Mouse (Mus musculus) layer of hippocampus, postnatal 36 days (tissue): ENCODE results near the gene Gnai3. TPM values are rescaled to one million over a fixed set of nuclear protein-coding genes. Genes with fewer than 3 reads are reported as not detected.

ENCODE experiments used
- DNase-seq, 2 experiments: peaks; one replicate each; pipeline ENCODE4 v3.0.0; 2022
- total RNA-seq, 2 experiments: library from RNA; stranded (reverse); gene quantifications; 2 replicates each; pipeline ENCODE4 v1.2.3; 2021

Gnai3 gene
- total RNA-seq = 10 to 100 TPM; 32.4 to 32.9 TPM

- peak; percentile 88 to 90 for DNase-seq
These were observed at the start of gene Gnai3 for GRCm38 (mm10) chr3:108145534-108146445. Gene Gnai3, minus strand, starts transcription at chr3:108146146.

GRCm38 (mm10) chr3:108195287-108195686 is 49.3 kb upstream of the Gnai3 start:
- DNase-seq = peak in 1 of 2 experiments; percentile 1

- peak in 1 of 2 experiments; percentile 2 for DNase-seq
These were observed 47.7 kb upstream of the Gnai3 start for GRCm38 (mm10) chr3:108193686-108194085.

GRCm38 (mm10) chr3:108189897-108190296 is 44.0 kb upstream of the Gnai3 start:
- no peak for DNase-seq

- DNase-seq = no peak
These were observed 43.0 kb upstream of the Gnai3 start for GRCm38 (mm10) chr3:108188716-108189490.

GRCm38 (mm10) chr3:108187111-108187795 is 41.3 kb upstream of the Gnai3 start:
- DNase-seq = peak in 1 of 2 experiments; percentile 7

- peak; percentile 44 to 50 for DNase-seq
These were observed 40.4 kb upstream of the Gnai3 start, which contains the start of gene Amigo1 for GRCm38 (mm10) chr3:108186098-108187047. Gene Amigo1, plus strand, starts transcription at chr3:108186335.

- no peak for DNase-seq
These were observed 39.6 kb upstream of the Gnai3 start for GRCm38 (mm10) chr3:108185460-108186097.

- DNase-seq = no peak
These were observed 38.8 kb upstream of the Gnai3 start for GRCm38 (mm10) chr3:108184742-108185141.

- no peak for DNase-seq
These were observed 34.6 kb upstream of the Gnai3 start for GRCm38 (mm10) chr3:108180514-108180913.

- no peak for DNase-seq
These were observed 33.1 kb upstream of the Gnai3 start for GRCm38 (mm10) chr3:108178756-108179715.

GRCm38 (mm10) chr3:108174672-108175531 is 29.0 kb upstream of the Gnai3 start:
- peak; percentile 80 to 83 for DNase-seq

GRCm38 (mm10) chr3:108169199-108169598 is 23.3 kb upstream of the Gnai3 start:
- no peak for DNase-seq

GRCm38 (mm10) chr3:108167499-108167898 is 21.6 kb upstream of the Gnai3 start:
- no peak for DNase-seq

- DNase-seq = peak in 1 of 2 experiments; percentile 58
These were observed 20.7 kb upstream of the Gnai3 start for GRCm38 (mm10) chr3:108166486-108167211.

- DNase-seq = no peak
These were observed 19.8 kb upstream of the Gnai3 start for GRCm38 (mm10) chr3:108165532-108166315.

- DNase-seq = peak; percentile 84 to 86
These were observed 18.9 kb upstream of the Gnai3 start for GRCm38 (mm10) chr3:108164807-108165206.
